Mouse (Mus musculus): ENCODE measurements at regions not wholly inside any gene's neighbourhood (a gene's known extent, or its start where the extent isn't known, plus 50 kb on each side); places are given as distances from the start of the nearest gene placed in this dataset.
A peak's percentile ranks its signal among the peaks of the same experiment; 100 is the strongest.

GRCm38 (mm10) chr19:20035223-20035622, 355.5 kb downstream of the Anxa1 start:
- no peak for DNase-seq

- DNase-seq, result no peak
Observed at GRCm38 (mm10) chr19:20027667-20028282, 363.0 kb downstream of the Anxa1 start.

- no peak for DNase-seq
Observed at GRCm38 (mm10) chr19:20014114-20014513, 376.6 kb downstream of the Anxa1 start.

- DNase-seq, result no peak
Observed at GRCm38 (mm10) chr19:20009801-20010441, 380.8 kb downstream of the Anxa1 start.

- DNase-seq, result no peak
Observed at GRCm38 (mm10) chr19:20005932-20006625, 384.7 kb downstream of the Anxa1 start.

- no peak for DNase-seq
Observed at GRCm38 (mm10) chr19:19987255-19987654, 403.5 kb downstream of the Anxa1 start.

GRCm38 (mm10) chr19:19978816-19979215, 411.9 kb downstream of the Anxa1 start:
- DNase-seq, result no peak

- DNase-seq, result no peak
Observed at GRCm38 (mm10) chr19:19977609-19978259, 413.0 kb downstream of the Anxa1 start.

- no peak for DNase-seq
Observed at GRCm38 (mm10) chr19:19976776-19977175, 414.0 kb downstream of the Anxa1 start.

GRCm38 (mm10) chr19:19969780-19970512, 420.8 kb downstream of the Anxa1 start:
- DNase-seq, result no peak

GRCm38 (mm10) chr19:19969335-19969734, 421.4 kb downstream of the Anxa1 start:
- DNase-seq, result no peak

- DNase-seq, result no peak
Observed at GRCm38 (mm10) chr19:19945247-19945646, 445.5 kb downstream of the Anxa1 start.

GRCm38 (mm10) chr19:19942697-19943096, 448.0 kb downstream of the Anxa1 start:
- no peak for DNase-seq

GRCm38 (mm10) chr19:19921109-19921508, 469.6 kb downstream of the Anxa1 start:
- DNase-seq, result no peak

GRCm38 (mm10) chr19:19885933-19886710, 504.6 kb downstream of the Anxa1 start:
- no peak for DNase-seq

- no peak for DNase-seq
Observed at GRCm38 (mm10) chr19:19880895-19881294, 509.8 kb downstream of the Anxa1 start.

GRCm38 (mm10) chr19:19848152-19848551, 542.6 kb downstream of the Anxa1 start:
- DNase-seq, result no peak

- DNase-seq, result no peak
Observed at GRCm38 (mm10) chr19:19807992-19808391, 582.8 kb downstream of the Anxa1 start.

- DNase-seq, result no peak
Observed at GRCm38 (mm10) chr19:19793835-19794234, 596.9 kb downstream of the Anxa1 start.

GRCm38 (mm10) chr19:19783507-19783906, 607.2 kb downstream of the Anxa1 start:
- DNase-seq, result peak; percentile 10

GRCm38 (mm10) chr19:19777891-19778290, 612.9 kb downstream of the Anxa1 start:
- DNase-seq, result no peak

- DNase-seq, result no peak
Observed at GRCm38 (mm10) chr19:19770990-19771389, 619.8 kb downstream of the Anxa1 start.

All from gastrocnemius, postnatal 10 days (tissue).